Mouse (Mus musculus) adrenal gland, postnatal 25 days (tissue): ENCODE measurements around the gene Cdkal1. TPM values are rescaled to one million over a fixed set of nuclear protein-coding genes. Genes with fewer than 3 reads are reported as not detected.

Source experiments
- DNase-seq: peaks from one replicate; pipeline ENCODE4 v3.0.0; 2021; ENCODE audit warnings: mixed read lengths
- long read RNA-seq: library from polyadenylated mRNA; stranded (forward); transcript quantifications from one replicate; pipeline ENCODE4 v2.0.0, GENCODE M21; 2021
- total RNA-seq: library from RNA; stranded (reverse); gene quantifications from 2 replicates; pipeline ENCODE4 v1.2.3, GENCODE M21; 2021

The Cdkal1 gene
- 28.9 and 31.8 TPM in 2 replicates for total RNA-seq
- long read RNA-seq, transcript Cdkal1-201 (16 exons, 2,629 nt) = major isoform, 12 of 20 reads
- long read RNA-seq, partial matches to known transcripts = 2 of 20 reads
- long read RNA-seq, other reads (novel, unspliced or antisense) = 6 of 20 reads

- peak; percentile 86 for DNase-seq
These were observed at the start of gene Cdkal1 for GRCm38 (mm10) chr13:29855281-29856031. Gene Cdkal1, minus strand, starts transcription at chr13:29855674.

GRCm38 (mm10) chr13:29903341-29903740, 47.9 kb upstream of the Cdkal1 start:
- no peak for DNase-seq

GRCm38 (mm10) chr13:29902676-29903075, 47.2 kb upstream of the Cdkal1 start:
- DNase-seq = no peak

GRCm38 (mm10) chr13:29901641-29902040, 46.2 kb upstream of the Cdkal1 start:
- DNase-seq = no peak

- DNase-seq = no peak
These were observed 11.3 kb upstream of the Cdkal1 start for GRCm38 (mm10) chr13:29866780-29867179.

- DNase-seq = no peak
These were observed 8.9 kb upstream of the Cdkal1 start for GRCm38 (mm10) chr13:29864331-29864730.

GRCm38 (mm10) chr13:29860087-29860486, 4.6 kb upstream of the Cdkal1 start:
- DNase-seq = no peak

GRCm38 (mm10) chr13:29857436-29857835, 2.0 kb upstream of the Cdkal1 start:
- DNase-seq = no peak

- DNase-seq = no peak
These were observed 598 bp downstream of the Cdkal1 start for GRCm38 (mm10) chr13:29854876-29855275.

GRCm38 (mm10) chr13:29838409-29839047, 16.9 kb downstream of the Cdkal1 start:
- DNase-seq = no peak

- DNase-seq = peak; percentile 4
These were observed 20.3 kb downstream of the Cdkal1 start for GRCm38 (mm10) chr13:29835170-29835569.

- DNase-seq = no peak
These were observed 21.7 kb downstream of the Cdkal1 start for GRCm38 (mm10) chr13:29833751-29834150.

- no peak for DNase-seq
These were observed 24.3 kb downstream of the Cdkal1 start for GRCm38 (mm10) chr13:29831126-29831525.

- DNase-seq = no peak
These were observed 27.4 kb downstream of the Cdkal1 start for GRCm38 (mm10) chr13:29828032-29828431.

- DNase-seq = no peak
These were observed 29.0 kb downstream of the Cdkal1 start for GRCm38 (mm10) chr13:29826469-29826868.

GRCm38 (mm10) chr13:29826041-29826440, 29.4 kb downstream of the Cdkal1 start:
- no peak for DNase-seq

GRCm38 (mm10) chr13:29824797-29825196, 30.7 kb downstream of the Cdkal1 start:
- DNase-seq = no peak

- no peak for DNase-seq
These were observed 31.1 kb downstream of the Cdkal1 start for GRCm38 (mm10) chr13:29824326-29824725.

- DNase-seq = no peak
These were observed 31.6 kb downstream of the Cdkal1 start for GRCm38 (mm10) chr13:29823906-29824305.

GRCm38 (mm10) chr13:29823487-29823886, 32.0 kb downstream of the Cdkal1 start:
- no peak for DNase-seq

GRCm38 (mm10) chr13:29819910-29820583, 35.4 kb downstream of the Cdkal1 start:
- no peak for DNase-seq

GRCm38 (mm10) chr13:29819147-29819546, 36.3 kb downstream of the Cdkal1 start:
- DNase-seq = no peak

- no peak for DNase-seq
These were observed 37.2 kb downstream of the Cdkal1 start for GRCm38 (mm10) chr13:29818314-29818713.
